Mouse (Mus musculus) layer of hippocampus, adult 9-11 months (tissue): ENCODE measurements at regions not wholly inside any gene's neighbourhood (a gene's known extent, or its start where the extent isn't known, plus 50 kb on each side); places are given as distances from the start of the nearest gene placed in this dataset.

Experiments used
- DNase-seq: peaks from one replicate; pipeline ENCODE4 v3.0.0; 2022

- no peak for DNase-seq
Measured at GRCm38 (mm10) chr1:105116231-105116630, 240.3 kb downstream of the Rnf152 start.

GRCm38 (mm10) chr1:105115391-105115790, 241.1 kb downstream of the Rnf152 start:
- DNase-seq = no peak

GRCm38 (mm10) chr1:105114835-105115234, 241.7 kb downstream of the Rnf152 start:
- no peak for DNase-seq

GRCm38 (mm10) chr1:105112762-105113525, 243.6 kb downstream of the Rnf152 start:
- no peak for DNase-seq

GRCm38 (mm10) chr1:105111236-105111635, 245.3 kb downstream of the Rnf152 start:
- DNase-seq = no peak

- DNase-seq = no peak
Measured at GRCm38 (mm10) chr1:105110581-105111210, 245.8 kb downstream of the Rnf152 start.

- no peak for DNase-seq
Measured at GRCm38 (mm10) chr1:105107836-105108235, 248.7 kb downstream of the Rnf152 start.

- DNase-seq = no peak
Measured at GRCm38 (mm10) chr1:105107257-105107656, 249.3 kb downstream of the Rnf152 start.

GRCm38 (mm10) chr1:105105211-105105610, 251.3 kb downstream of the Rnf152 start:
- DNase-seq = no peak

GRCm38 (mm10) chr1:105095091-105095490, 261.4 kb downstream of the Rnf152 start:
- DNase-seq = no peak

GRCm38 (mm10) chr1:105094500-105094899, 262.0 kb downstream of the Rnf152 start:
- DNase-seq = no peak

- no peak for DNase-seq
Measured at GRCm38 (mm10) chr1:105093875-105094274, 262.6 kb downstream of the Rnf152 start.

GRCm38 (mm10) chr1:105093012-105093411, 263.5 kb downstream of the Rnf152 start:
- DNase-seq = no peak

- DNase-seq = peak; percentile 5
Measured at GRCm38 (mm10) chr1:105092309-105092904, 264.1 kb downstream of the Rnf152 start.

GRCm38 (mm10) chr1:105088765-105089520, 267.6 kb downstream of the Rnf152 start:
- DNase-seq = no peak

- DNase-seq = no peak
Measured at GRCm38 (mm10) chr1:105087623-105088022, 268.9 kb downstream of the Rnf152 start.

- DNase-seq = no peak
Measured at GRCm38 (mm10) chr1:105084556-105084955, 272.0 kb downstream of the Rnf152 start.

GRCm38 (mm10) chr1:105083551-105084103, 272.9 kb downstream of the Rnf152 start:
- no peak for DNase-seq

GRCm38 (mm10) chr1:105082823-105083550, 273.5 kb downstream of the Rnf152 start:
- no peak for DNase-seq

GRCm38 (mm10) chr1:105081942-105082341, 274.6 kb downstream of the Rnf152 start:
- DNase-seq = no peak

- no peak for DNase-seq
Measured at GRCm38 (mm10) chr1:105079437-105079836, 277.1 kb downstream of the Rnf152 start.

GRCm38 (mm10) chr1:105075728-105076127, 280.8 kb downstream of the Rnf152 start:
- DNase-seq = no peak
